In genomic region chr6:35379890-35380289, GRCm38 (mm10) we compare ENCODE assay signal across 8 mouse cellular contexts. TPM values are rescaled to one million over a fixed set of nuclear protein-coding genes. Genes with fewer than 3 reads are reported as not detected.
DNase-seq lines count a peak whose midpoint lies in the region; ATAC-seq and TF ChIP-seq lines count a peak whose summit lies in the region.

No protein-coding gene starts in this region.

- intact Hi-C loops in gastrocnemius, adult 2 months (cut with DNase I): loop anchor here (10.0 kb wide), 2 partner anchors 125 to 185 kb away; no protein-coding TSS in a partner anchor

- peak overlapping the region; percentile 35 for H3K27ac ChIP-seq in gastrocnemius, adult 2 months
- H3K27ac ChIP-seq in hindbrain, postnatal 0 days: no peak overlapping the region

- H3K27me3 ChIP-seq in hindbrain, postnatal 0 days (ENCODE audit: insufficient read depth, low read length): no peaks in the 10 kb centered on the region

- H3K9me3 ChIP-seq in hindbrain, postnatal 0 days (ENCODE audit: low read length): no peaks in the 10 kb centered on the region

- H3K4me3 ChIP-seq in gastrocnemius, adult 2 months: peak overlapping the region; percentile 57
- H3K4me3 ChIP-seq in hindbrain, postnatal 0 days (ENCODE audit: low read length): no peak overlapping the region

- 0 out of 2 replicates have a peak overlapping the region, but pooled peaks have one; percentile 0 for H3K4me2 ChIP-seq in hindbrain, postnatal 0 days (ENCODE audit: low read depth, low read length)

- ATAC-seq in common myeloid progenitor, adult 5-6 weeks (replicated peaks; ENCODE audit: low read depth, poor library complexity, severe bottlenecking): peak; percentile 96
- peak; percentile 65 for ATAC-seq in hindbrain, postnatal 0 days

- 12% methylated on average over 8 of the region's 8 CpGs for WGBS in hindbrain, postnatal 0 days

- H3K4me1 ChIP-seq in hindbrain, postnatal 0 days (ENCODE audit: insufficient read depth, low read length): no peaks in the 10 kb centered on the region

- no peaks in the 10 kb centered on the region for H3K36me3 ChIP-seq in hindbrain, postnatal 0 days (ENCODE audit: insufficient read depth, low read length)

- peak; percentile 100; the same call in 1 of the 2 replicates for TF ChIP-seq CTCF in gastrocnemius, adult 2 months (IDR thresholded peaks at IDR 0.05)
- TF ChIP-seq CTCF in hindbrain, postnatal 0 days (IDR thresholded peaks at IDR 0.05; ENCODE audit: low read depth): peak; percentile 87

- peak; percentile 93 for DNase-seq in adipocyte (ENCODE audit: low spot score)
- DNase-seq in gastrocnemius, adult 2 months: peak; percentile 86
- DNase-seq in hindbrain, postnatal 0 days (ENCODE audit: low spot score): peak; percentile 76
- DNase-seq in left cerebral cortex, adult 18-20 months (ENCODE audit: low spot score in 2 of 2): peak; percentile 66 to 70
- peak; percentile 78 to 79 for DNase-seq in lung, postnatal 4 days
- peak; percentile 37 for DNase-seq in right cerebral cortex, postnatal 25 days
- DNase-seq in urinary bladder, postnatal 4 days (ENCODE audit: low spot score in 2 of 2): peak; percentile 68 to 76

- H3K9ac ChIP-seq in hindbrain, postnatal 0 days (replicated peaks; ENCODE audit: low read length): no peak overlapping the region

RNA-seq across cellular contexts. Expression of gene Fam180a, which starts 53.9 kb away (rescaled TPM):
- total RNA-seq in common myeloid progenitor, adult 5-6 weeks (2017): not detected in 2 replicates
- 1 to 10 TPM in 1 of 2 experiments, under 1 TPM in 1; 0.36 to 2.0 TPM for total RNA-seq in gastrocnemius, adult 2 months (2021)
- total RNA-seq in hindbrain, postnatal 0 days (2014; rRNA removed): 0.68 and 1.5 TPM in 2 replicates
- 2.9 and 3.2 TPM in 2 replicates for polyA plus RNA-seq in hindbrain, postnatal 0 days (2015; fragmentation: Nextera tagmentation; extraction: Ambion mirVana)
- 1 to 10 TPM; 5.4 to 5.7 TPM for total RNA-seq in left cerebral cortex, adult 18-20 months (2021)

Comparison
In these comparisons a context has a peak if more than half of its experiments do, and no peak if none do; other contexts are left out.
1. DNase-seq: peak in every context shown above with its lines; median percentile 93 in adipocyte; 86 in gastrocnemius, adult 2 months; 78 in lung, postnatal 4 days; 76 in hindbrain, postnatal 0 days; 72 in urinary bladder, postnatal 4 days; 68 in left cerebral cortex, adult 18-20 months; 37 in right cerebral cortex, postnatal 25 days.